Comparison of ENCODE assay signal across 9 mouse cellular contexts in the genomic region with DNA sequence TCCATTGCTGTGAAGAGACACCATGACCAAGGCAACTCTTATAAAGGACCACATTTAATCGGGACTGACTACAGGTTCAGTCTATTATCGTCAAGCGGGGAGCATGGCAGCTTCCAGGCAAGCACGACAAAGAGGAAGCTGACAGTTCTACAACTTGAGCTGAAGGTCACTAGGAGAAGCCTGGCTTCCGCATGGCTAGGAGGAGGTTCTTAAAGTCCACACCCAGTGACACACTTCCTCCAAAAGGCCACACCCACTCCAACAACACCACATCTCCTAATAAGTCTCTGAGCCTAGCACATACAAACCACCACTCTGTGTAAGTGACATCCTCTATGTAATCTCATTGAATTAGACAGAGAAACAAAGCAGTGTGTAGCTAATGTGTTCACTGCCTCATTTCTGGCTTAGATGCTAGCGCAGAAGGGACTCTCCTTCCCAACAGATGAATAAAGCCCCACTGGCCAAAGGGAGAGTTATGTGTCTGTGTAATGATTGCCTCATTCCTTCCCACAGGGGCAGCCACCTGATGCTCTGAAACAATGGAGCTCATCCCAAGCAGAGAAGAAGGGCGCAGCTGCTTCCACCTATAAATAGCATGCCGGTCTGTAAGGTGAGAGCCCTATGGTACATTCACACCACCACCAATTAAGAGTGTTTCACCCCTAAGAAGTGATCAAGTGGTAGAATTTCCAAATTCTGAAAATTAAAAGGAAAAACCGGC. TPM values are rescaled to one million over a fixed set of nuclear protein-coding genes. Genes with fewer than 3 reads are reported as not detected.
DNase-seq lines count a peak whose midpoint lies in the region; ATAC-seq lines count a peak whose summit lies in the region.
"Had no signal": no experiment of that assay in that cellular context is flagged by ENCODE, and none has a peak within 500 bp of the region (broad histone marks: within the 10 kb centered on the region; RNA-seq: fewer than 3 reads in every experiment).

No protein-coding gene starts in this region.

- H3K9me3 ChIP-seq in lung, embryonic 15.5 days, result no peaks in the 10 kb centered on the region
- no peaks in the 10 kb centered on the region for H3K9me3 ChIP-seq in heart, embryonic 11.5 days (replicated peaks; ENCODE audit: control insufficient read depth, low read length)
- H3K9me3 ChIP-seq: neural tube, embryonic 12.5 days had no signal

- no peaks in the 10 kb centered on the region for H3K36me3 ChIP-seq in lung, embryonic 15.5 days
- no peaks in the 10 kb centered on the region for H3K36me3 ChIP-seq in heart, embryonic 11.5 days (ENCODE audit: control insufficient read depth, insufficient read depth, low read length)
- H3K36me3 ChIP-seq: neural tube, embryonic 12.5 days had no signal

- 0 out of 2 replicates have a peak overlapping the region, but pooled peaks have one; percentile 4 for H3K27ac ChIP-seq in lung, embryonic 15.5 days
- H3K27ac ChIP-seq in heart, embryonic 11.5 days (ENCODE audit: low read depth, low read length), result 0 out of 2 replicates have a peak overlapping the region, but pooled peaks have one; percentile 1
- H3K27ac ChIP-seq: neural tube, embryonic 12.5 days had no signal

- H3K4me1 ChIP-seq in lung, embryonic 15.5 days, result peaks cover 28% of the 10 kb centered on the region
- peaks cover 26% of the 10 kb centered on the region for H3K4me1 ChIP-seq in heart, embryonic 11.5 days (ENCODE audit: control insufficient read depth, insufficient read depth, low read length)
- H3K4me1 ChIP-seq: neural tube, embryonic 12.5 days had no signal

- ATAC-seq in lung, embryonic 15.5 days (ENCODE audit: borderline replicate concordance, extremely low read depth, low FRiP score, low TSS enrichment), result no peak
- ATAC-seq in heart, embryonic 11.5 days (replicated peaks; ENCODE audit: insufficient number of reproducible peaks, low FRiP score, low TSS enrichment), result no peak

- no peak overlapping the region for H3K4me2 ChIP-seq in lung, embryonic 15.5 days
- H3K4me2 ChIP-seq in heart, embryonic 11.5 days, result no peak overlapping the region; the same call in 1 of the 2 replicates
- H3K4me2 ChIP-seq: neural tube, embryonic 12.5 days had no signal

- 79% methylated on average over 9 of the region's 9 CpGs for WGBS in lung, embryonic 15.5 days
- 78% methylated on average over 9 of the region's 9 CpGs for WGBS in heart, embryonic 11.5 days (ENCODE audit: insufficient replicate concordance)

- no peak overlapping the region for H3K9ac ChIP-seq in lung, embryonic 15.5 days
- no peak overlapping the region for H3K9ac ChIP-seq in heart, embryonic 11.5 days (ENCODE audit: low read depth, low read length)
- H3K9ac ChIP-seq: neural tube, embryonic 12.5 days had no signal

- intact Hi-C loops in left cerebral cortex, postnatal 4 days (cut with DNase I), result no loop called here
- intact Hi-C loops in left cerebral cortex, postnatal 14 days (cut with DNase I), result no loop called here

- H3K27me3 ChIP-seq in lung, embryonic 15.5 days, result no peaks in the 10 kb centered on the region
- H3K27me3 ChIP-seq in heart, embryonic 11.5 days (ENCODE audit: control insufficient read depth, insufficient read depth, low read length), result no peaks in the 10 kb centered on the region
- H3K27me3 ChIP-seq: neural tube, embryonic 12.5 days had no signal

- no peak overlapping the region for H3K4me3 ChIP-seq in lung, embryonic 15.5 days
- no peak overlapping the region for H3K4me3 ChIP-seq in heart, embryonic 11.5 days (ENCODE audit: low read depth, low read length)
- H3K4me3 ChIP-seq: neural tube, embryonic 12.5 days had no signal

- DNase-seq in lung, postnatal 14 days, result no peak
- peak; percentile 49 to 60 for DNase-seq in lung, postnatal 4 days
- DNase-seq in thymus, postnatal 4 days, result peak; percentile 36
- no peak for DNase-seq in urinary bladder, postnatal 25 days (ENCODE audit: low spot score)
- DNase-seq in left cerebral cortex, postnatal 4 days, result no peak
- no peak for DNase-seq in left cerebral cortex, postnatal 14 days (ENCODE audit: low spot score in 2 of 2)

RNA-seq across cellular contexts. Expression of a gene that starts 48.5 kb away (rescaled TPM):
- polyA plus RNA-seq in lung, embryonic 15.5 days (2015; fragmentation: Nextera tagmentation; extraction: Ambion mirVana), result 5.9 and 6.2 TPM in 2 replicates
- 5.4 and 5.9 TPM in 2 replicates for polyA plus RNA-seq in heart, embryonic 11.5 days (2014; fragmentation: Nextera tagmentation; extraction: Ambion mirVana)
- total RNA-seq in left cerebral cortex, postnatal 4 days (2021), result 10 to 100 TPM; 86.1 to 91.9 TPM
- total RNA-seq in left cerebral cortex, postnatal 14 days (2021), result 100 to 1,000 TPM; 102 to 103 TPM

Comparison
In these comparisons a context has a peak if more than half of its experiments do, and no peak if none do; other contexts are left out.
1. DNase-seq: peak in lung, postnatal 4 days (2 of 2) and thymus, postnatal 4 days (single experiment); none in lung, postnatal 14 days (single experiment), urinary bladder, postnatal 25 days (single experiment), left cerebral cortex, postnatal 4 days (single experiment) and left cerebral cortex, postnatal 14 days (0 of 2).